Mouse (Mus musculus) heart, embryonic 11.5 days (tissue): Measurements from ENCODE around the gene Rexo1. TPM values are rescaled to one million over a fixed set of nuclear protein-coding genes. Genes with fewer than 3 reads are reported as not detected.
A peak's percentile ranks its signal among the peaks of the same experiment; 100 is the strongest.

Experiments used
- ATAC-seq: fragments of 200-750 bp; cut with Nextera tagmentation; replicated peaks from 2 replicates; pipeline ENCODE4 v1.8.0; 2017; ENCODE audit warnings: moderate library complexity; ENCODE audit not compliant: insufficient number of reproducible peaks, low FRiP score, low TSS enrichment
- H3K27ac ChIP-seq: fragments of 300-500 bp; sonication (generic); 2 replicates; pipeline ENCODE4 v1.5.1; 2014; ENCODE audit warnings: mild to moderate bottlenecking, low read depth, low read length
- H3K27me3 ChIP-seq: fragments of 300-500 bp; sonication (generic); 2 replicates; pipeline ENCODE4 v1.6.1; 2014; ENCODE audit warnings: mild to moderate bottlenecking, low read length, mixed read lengths; ENCODE audit not compliant: control insufficient read depth, insufficient read depth
- H3K36me3 ChIP-seq: fragments of 300-500 bp; sonication (generic); 2 replicates; pipeline ENCODE4 v1.6.1; 2014; ENCODE audit warnings: mild to moderate bottlenecking, low read length, moderate library complexity, mixed read lengths; ENCODE audit not compliant: control insufficient read depth, insufficient read depth
- H3K4me1 ChIP-seq: fragments of 300-500 bp; sonication (generic); 2 replicates; pipeline ENCODE4 v1.6.1; 2014; ENCODE audit warnings: low read length; ENCODE audit not compliant: control insufficient read depth, insufficient read depth
- H3K4me2 ChIP-seq: fragments of 300-500 bp; sonication (generic); 2 replicates; pipeline ENCODE4 v1.6.1; 2014; ENCODE audit warnings: mild to moderate bottlenecking, moderate library complexity
- H3K4me3 ChIP-seq: fragments of 300-500 bp; sonication (generic); 2 replicates; pipeline ENCODE4 v1.5.1; 2014; ENCODE audit warnings: low read depth, low read length
- H3K9ac ChIP-seq: fragments of 300-500 bp; sonication (generic); 2 replicates; pipeline ENCODE4 v1.6.1; 2014; ENCODE audit warnings: mild to moderate bottlenecking, low read depth, low read length, moderate library complexity
- H3K9me3 ChIP-seq: fragments of 300-500 bp; sonication (generic); replicated peaks from 2 replicates; pipeline ENCODE4 v1.6.1; 2016; ENCODE audit warnings: low read length; ENCODE audit not compliant: control insufficient read depth
- WGBS: fragments of 180-500 bp; shearing (Covaris S2); extraction: QIAGEN DNeasy Blood & Tissue Kit; methylation state at CpG from one replicate; pipeline ENCODE4 v1.1.7; 2014; ENCODE audit not compliant: insufficient replicate concordance; 5-methylcytosine and 5-hydroxymethylcytosine counted together
- polyA plus RNA-seq: library from polyadenylated mRNA; unstranded; fragments of >200 nt; fragmentation: Nextera tagmentation; extraction: Ambion mirVana; gene quantifications from 2 replicates; pipeline ENCODE4 v1.2.1, GENCODE M21; 2014

The Rexo1 gene
- polyA plus RNA-seq, 1 experiment from 2014 or later: 18.1 TPM

DNA sequence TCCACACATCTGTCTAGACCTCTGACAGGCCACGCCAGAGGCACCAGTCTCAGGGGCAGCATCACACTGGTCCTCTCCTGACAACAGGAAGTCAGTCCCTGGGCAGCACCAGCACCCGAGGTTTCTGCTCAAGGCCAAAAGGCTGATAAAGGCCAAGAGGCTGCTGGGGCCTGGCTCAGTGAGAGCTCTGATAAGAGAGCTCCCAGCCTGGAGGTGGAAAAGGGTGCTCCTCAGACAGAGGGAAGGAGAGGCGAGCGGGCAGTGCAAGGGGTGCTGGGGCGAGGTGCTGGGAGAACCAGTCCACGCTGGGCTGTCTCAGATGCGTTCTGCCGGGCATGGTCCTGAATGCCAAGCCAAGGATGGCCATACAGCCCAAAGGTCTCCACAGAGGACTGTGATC is 7.8 kb downstream of the Rexo1 start:
- ATAC-seq: peak; percentile 41; the same call in 1 of the 2 replicates
- H3K27me3 ChIP-seq: no peaks in the 10 kb centered on the region
- peaks cover 11% of the 10 kb centered on the region; the same call in 1 of the 2 replicates for H3K36me3 ChIP-seq
- H3K27ac ChIP-seq: peak overlapping the region; percentile 54; the same call in 1 of the 2 replicates
- peaks cover 37% of the 10 kb centered on the region for H3K4me1 ChIP-seq
- peak overlapping the region; percentile 46; the same call in 1 of the 2 replicates for H3K9ac ChIP-seq
- no peak overlapping the region for H3K4me3 ChIP-seq
- H3K9me3 ChIP-seq: no peaks in the 10 kb centered on the region
- 57% methylated on average over 8 of the region's 8 CpGs for whole genome bisulfite sequencing
- H3K4me2 ChIP-seq: peak overlapping the region; percentile 34

DNA sequence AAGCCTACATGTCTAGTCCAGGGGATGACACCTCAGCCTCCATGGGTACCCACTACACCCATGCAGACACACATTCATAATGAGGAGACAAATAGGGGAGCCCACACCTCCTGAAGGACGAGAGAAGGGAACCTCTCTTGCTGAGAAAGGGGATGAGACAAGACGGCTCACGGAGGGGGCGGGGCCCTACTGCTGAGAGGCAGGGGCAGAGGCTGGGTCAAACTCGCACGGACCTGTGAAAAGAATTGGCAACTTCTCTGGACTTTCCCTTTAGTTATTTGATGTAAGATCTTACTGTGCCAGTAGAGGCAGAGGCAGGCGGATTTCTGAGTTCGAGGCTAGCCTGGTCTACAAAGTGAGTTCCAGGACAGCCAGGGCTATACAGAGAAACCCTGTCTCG is 9.0 kb downstream of the Rexo1 start:
- H3K9me3 ChIP-seq: no peaks in the 10 kb centered on the region
- no peak overlapping the region for H3K9ac ChIP-seq
- no peak overlapping the region for H3K4me3 ChIP-seq
- peaks cover 29% of the 10 kb centered on the region for H3K4me1 ChIP-seq
- peaks cover 11% of the 10 kb centered on the region; the same call in 1 of the 2 replicates for H3K36me3 ChIP-seq
- H3K27me3 ChIP-seq: no peaks in the 10 kb centered on the region
- H3K4me2 ChIP-seq: no peak overlapping the region
- WGBS: 63% methylated on average over 9 of the region's 9 CpGs
- H3K27ac ChIP-seq: no peak overlapping the region
- no peak for ATAC-seq

DNA sequence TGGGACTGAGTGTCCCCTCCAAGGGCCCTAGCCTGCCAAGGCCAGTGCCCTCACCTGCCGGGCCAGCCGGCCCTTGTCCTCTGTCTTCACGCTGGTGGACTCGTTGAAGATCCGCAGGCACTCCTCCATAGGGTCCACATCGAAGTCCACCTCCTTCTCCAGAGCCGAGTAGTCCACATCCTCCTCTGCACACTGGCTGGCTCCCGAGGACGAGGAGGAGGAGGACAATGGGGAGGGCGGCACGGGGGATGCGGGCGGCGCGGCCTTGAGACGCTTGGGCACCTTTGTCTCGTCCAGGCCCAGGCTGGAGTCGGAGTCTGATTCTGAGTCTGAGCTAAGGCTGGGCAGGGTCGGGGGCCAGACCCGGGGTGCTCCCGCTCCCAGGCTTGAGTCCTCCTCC is 12.1 kb downstream of the Rexo1 start:
- Histone ChIP-seq H3K4me2 (no peak overlapping the region), H3K4me1 (peaks cover 18% of the 10 kb centered on the region), H3K27ac (no peak overlapping the region), H3K4me3 (no peak overlapping the region), H3K27me3 (no peaks in the 10 kb centered on the region), H3K9me3 (no peaks in the 10 kb centered on the region), H3K9ac (no peak overlapping the region), H3K36me3 (peaks cover 21% of the 10 kb centered on the region)
- WGBS: 89% methylated on average over 21 of the region's 21 CpGs
- ATAC-seq: no peak

DNA sequence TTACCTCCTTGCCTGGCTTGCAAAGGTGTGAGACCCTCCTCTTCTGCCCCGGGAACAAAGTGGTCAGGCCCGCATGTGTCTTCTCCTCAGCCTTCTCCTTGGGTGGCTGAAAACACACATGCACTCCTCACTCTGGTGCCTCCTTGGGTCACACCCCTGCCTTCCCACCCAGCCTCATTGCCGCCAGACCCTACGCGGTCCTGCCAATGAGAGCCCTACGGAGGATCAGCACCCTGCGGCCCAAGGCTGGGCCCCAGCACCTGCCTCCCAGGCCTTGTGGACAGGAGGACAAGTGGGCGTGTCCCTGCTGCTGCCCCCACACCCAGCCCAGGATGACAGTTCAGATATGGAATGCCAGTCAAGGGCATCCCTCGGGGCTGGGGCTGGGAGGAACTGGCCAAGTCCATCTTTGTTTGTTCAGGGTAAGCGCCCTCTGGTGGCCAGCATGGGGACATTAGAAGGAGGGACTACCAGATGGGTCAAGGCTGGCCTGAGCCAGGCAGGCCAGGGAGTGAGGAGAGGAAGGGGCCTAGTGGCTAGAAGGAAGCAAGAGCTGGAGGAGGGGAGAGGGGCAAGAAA is 12.8 kb downstream of the Rexo1 start:
- Histone ChIP-seq H3K4me3 (no peak overlapping the region), H3K9me3 (no peaks in the 10 kb centered on the region), H3K27ac (no peak overlapping the region), H3K27me3 (no peaks in the 10 kb centered on the region), H3K9ac (no peak overlapping the region), H3K4me2 (no peak overlapping the region), H3K36me3 (peaks cover 26% of the 10 kb centered on the region), H3K4me1 (peaks cover 10% of the 10 kb centered on the region)
- peak; percentile 7; the same call in 1 of the 2 replicates for ATAC-seq
- 70% methylated on average over 10 of the region's 10 CpGs for WGBS

DNA sequence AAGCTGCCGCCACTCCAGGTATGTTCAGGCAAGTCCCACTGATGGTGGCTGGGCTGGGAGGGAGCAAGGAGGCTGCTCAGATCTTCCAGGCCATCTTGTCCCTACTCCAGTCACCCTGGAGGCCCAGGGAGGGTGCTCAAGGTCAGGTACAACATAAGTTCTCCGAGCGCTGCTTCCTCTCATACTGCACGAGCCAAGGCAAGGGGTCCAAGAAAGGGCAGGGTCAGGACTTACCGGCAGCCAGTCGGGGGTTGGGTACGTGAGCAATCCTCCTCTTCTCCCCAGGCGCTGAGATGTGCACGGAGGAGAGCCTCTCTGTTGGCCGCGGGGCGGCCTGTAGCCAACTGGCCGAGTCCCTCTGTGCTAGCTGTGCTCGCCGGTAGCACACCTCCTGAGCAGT is 13.8 kb downstream of the Rexo1 start:
- Histone ChIP-seq H3K27me3 (no peaks in the 10 kb centered on the region), H3K36me3 (peaks cover 29% of the 10 kb centered on the region), H3K4me1 (peaks cover 6% of the 10 kb centered on the region; the same call in 1 of the 2 replicates), H3K27ac (no peak overlapping the region), H3K4me3 (no peak overlapping the region), H3K9me3 (no peaks in the 10 kb centered on the region), H3K4me2 (no peak overlapping the region), H3K9ac (no peak overlapping the region)
- WGBS: 87% methylated on average over 15 of the region's 15 CpGs
- ATAC-seq: no peak

DNA sequence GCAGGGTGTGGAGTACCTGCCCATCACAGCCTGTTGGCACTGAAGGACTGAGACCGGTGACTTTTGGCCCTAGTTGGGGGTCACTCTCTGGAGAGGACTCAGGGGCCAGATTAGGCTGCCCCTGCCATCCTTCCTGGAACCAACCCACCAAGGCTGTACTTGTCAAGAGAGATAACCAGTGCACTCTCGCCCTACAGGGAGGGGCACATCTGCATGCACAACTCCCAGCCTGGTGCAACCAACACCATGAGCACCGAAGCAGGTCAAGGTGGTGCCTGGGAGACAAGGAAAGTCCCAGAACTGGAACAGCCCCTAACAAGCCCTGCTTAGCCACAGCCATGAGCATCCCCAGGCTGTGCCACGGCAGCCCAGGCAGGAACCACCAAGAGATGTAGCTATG is 14.4 kb downstream of the Rexo1 start:
- Histone ChIP-seq H3K4me1 (peaks cover 6% of the 10 kb centered on the region; the same call in 1 of the 2 replicates), H3K4me3 (no peak overlapping the region), H3K27me3 (no peaks in the 10 kb centered on the region), H3K9ac (no peak overlapping the region), H3K27ac (no peak overlapping the region), H3K9me3 (no peaks in the 10 kb centered on the region), H3K4me2 (no peak overlapping the region), H3K36me3 (peaks cover 35% of the 10 kb centered on the region)
- 91% methylated on average over 4 of the region's 4 CpGs for WGBS
- ATAC-seq: no peak

DNA sequence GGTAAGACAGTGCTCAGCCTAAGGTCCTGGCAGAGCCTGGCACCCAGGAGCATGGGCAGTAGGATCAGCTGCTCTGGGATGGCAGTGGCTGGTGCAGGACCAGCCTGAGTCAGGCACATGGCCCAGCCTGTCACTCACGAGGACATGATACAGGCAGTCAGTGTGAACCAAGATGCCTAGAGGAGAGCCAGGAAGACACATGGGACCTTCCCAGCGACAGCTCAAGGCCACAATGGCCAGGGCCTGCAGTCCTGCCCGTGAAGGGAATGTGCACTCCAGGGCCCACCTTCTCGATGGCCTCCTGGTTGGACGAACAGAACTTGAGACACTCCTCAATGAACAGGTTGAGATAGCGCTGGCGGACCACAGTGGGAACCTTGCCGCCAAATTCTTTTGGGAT is 15.8 kb downstream of the Rexo1 start:
- Histone ChIP-seq H3K4me2 (no peak overlapping the region), H3K4me3 (no peak overlapping the region), H3K9me3 (no peaks in the 10 kb centered on the region), H3K27ac (no peak overlapping the region), H3K4me1 (peaks cover 6% of the 10 kb centered on the region; the same call in 1 of the 2 replicates), H3K36me3 (peaks cover 36% of the 10 kb centered on the region), H3K27me3 (no peaks in the 10 kb centered on the region), H3K9ac (no peak overlapping the region)
- no peak for ATAC-seq
- 82% methylated on average over 8 of the region's 8 CpGs for WGBS

DNA sequence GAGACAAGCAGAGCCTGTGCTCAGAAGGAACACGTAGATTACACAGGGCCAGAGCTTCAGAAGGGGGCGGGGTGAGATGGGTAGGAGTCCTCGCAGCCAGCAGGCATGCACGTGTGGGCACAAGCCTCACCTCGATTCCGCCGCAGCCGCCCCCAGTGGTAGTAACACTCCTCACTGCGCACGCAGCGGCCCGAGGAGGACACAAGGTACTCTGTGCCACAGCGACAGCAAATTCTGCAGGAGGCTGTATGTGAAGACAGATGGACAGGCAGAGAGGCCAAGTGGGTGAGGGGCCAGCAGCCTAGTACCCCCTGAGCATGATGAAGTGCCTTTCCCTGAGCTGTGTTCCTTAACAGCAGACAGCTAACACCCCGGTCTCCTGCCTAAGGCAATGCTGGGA is 17.5 kb downstream of the Rexo1 start:
- Histone ChIP-seq H3K4me1 (peaks cover 6% of the 10 kb centered on the region; the same call in 1 of the 2 replicates), H3K4me2 (no peak overlapping the region), H3K27ac (no peak overlapping the region), H3K36me3 (peaks cover 25% of the 10 kb centered on the region), H3K9me3 (no peaks in the 10 kb centered on the region), H3K27me3 (0 out of 2 replicates have a peak, but pooled peaks cover under 1% of the 10 kb centered on the region), H3K4me3 (no peak overlapping the region), H3K9ac (no peak overlapping the region)
- ATAC-seq: no peak
- WGBS: 92% methylated on average over 14 of the region's 14 CpGs

DNA sequence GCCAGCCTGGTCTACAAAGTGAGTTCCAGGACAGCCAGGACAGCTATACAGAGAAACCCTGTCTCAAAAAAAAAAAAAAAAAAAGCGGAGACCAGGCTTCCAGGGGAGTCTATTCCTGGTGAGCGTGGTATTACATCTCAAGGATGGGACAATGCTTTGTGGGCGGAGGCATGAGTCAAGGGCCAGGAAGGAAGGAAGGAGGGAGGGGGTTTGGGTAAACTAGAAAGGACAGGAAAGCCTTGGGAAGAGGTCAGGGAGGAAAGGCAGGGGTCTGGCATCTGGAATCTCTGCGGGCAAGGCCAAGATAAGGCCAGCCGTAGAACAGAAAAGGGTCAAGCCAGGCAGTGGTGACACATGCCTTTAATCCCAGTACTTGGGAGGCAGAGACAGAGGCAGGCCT is 21.9 kb downstream of the Rexo1 start:
- Histone ChIP-seq H3K4me3 (no peak overlapping the region), H3K4me2 (peak overlapping the region; percentile 59; the same call in 1 of the 2 replicates), H3K27me3 (peaks cover 25% of the 10 kb centered on the region), H3K9ac (no peak overlapping the region), H3K9me3 (no peaks in the 10 kb centered on the region), H3K27ac (no peak overlapping the region), H3K4me1 (peaks cover 5% of the 10 kb centered on the region; the same call in 1 of the 2 replicates), H3K36me3 (peaks cover 15% of the 10 kb centered on the region)
- ATAC-seq: 0 out of 2 replicates have a peak, but pooled peaks have one; percentile 8
- 11% methylated on average over 5 of the region's 5 CpGs for WGBS
